Mouse (Mus musculus) olfactory bulb, adult 2 months (tissue): Measurements from ENCODE around the gene Iqcj. TPM values are rescaled to one million over a fixed set of nuclear protein-coding genes. Genes with fewer than 3 reads are reported as not detected.
"Not testable (repeated sequence)": the region's sequence is repeated elsewhere in the genome, so short reads cannot be mapped to it uniquely, and the experiment has no call there.

Experiments used
- H3K27ac ChIP-seq: fragments of 200-500 bp; 2 replicates; pipeline ENCODE4 v1.5.1; 2012; ENCODE audit warnings: low read depth, low read length; ENCODE audit not compliant: insufficient read depth
- H3K4me1 ChIP-seq: fragments of 200-500 bp; 2 replicates; pipeline ENCODE4 v1.6.1; 2012; ENCODE audit warnings: low read length; ENCODE audit not compliant: control insufficient read depth, insufficient read depth
- H3K4me3 ChIP-seq: fragments of 200-500 bp; 2 replicates; pipeline ENCODE4 v1.5.1; 2012; ENCODE audit warnings: mild to moderate bottlenecking, low read depth, low read length, moderate library complexity; ENCODE audit not compliant: insufficient read depth
- CTCF ChIP-seq: fragments of 200-500 bp; IDR thresholded peaks from 2 replicates; pipeline ENCODE4 v1.5.1; 2012; ENCODE audit warnings: low read depth, mild to moderate bottlenecking, low read length, moderate library complexity; ENCODE audit not compliant: insufficient read depth
- POLR2A ChIP-seq: fragments of 200-500 bp; IDR thresholded peaks from 2 replicates; pipeline ENCODE4 v1.6.1; 2012; ENCODE audit warnings: mild to moderate bottlenecking, low read depth, low read length, moderate library complexity; ENCODE audit not compliant: insufficient read depth
- WGBS: fragments of 180-500 bp; shearing (Covaris S2); methylation state at CpG from one replicate; pipeline ENCODE4 v1.1.7; 2018; 5-methylcytosine and 5-hydroxymethylcytosine counted together
- polyA plus RNA-seq: library from polyadenylated mRNA; stranded (reverse); fragments of >200 nt; gene quantifications from 2 replicates; pipeline ENCODE4 v1.2.4, GENCODE M21; 2012; ENCODE audit warnings: low replicate concordance; ENCODE audit not compliant: missing spikeins, insufficient read depth, insufficient read length

Gene Iqcj
- polyA plus RNA-seq, 1 experiment: not detected

- Histone ChIP-seq H3K4me3 (no peak overlapping the region), H3K4me1 (no peaks in the 10 kb centered on the region), H3K27ac (no peak overlapping the region)
- TF ChIP-seq POLR2A (no peak), CTCF (no peak)
- WGBS: 62% methylated on average over 13 of the region's 13 CpGs
These were observed 163.1 kb downstream of the Iqcj start for GRCm38 (mm10) chr3:68055071-68055470.

GRCm38 (mm10) chr3:68056373-68057275, 164.6 kb downstream of the Iqcj start:
- no peak overlapping the region for H3K27ac ChIP-seq
- 56% methylated on average over 23 of the region's 23 CpGs for WGBS
- peak; percentile 27; the same call in 1 of the 2 replicates for TF ChIP-seq CTCF
- no peak for TF ChIP-seq POLR2A
- no peaks in the 10 kb centered on the region for H3K4me1 ChIP-seq
- peak overlapping the region; percentile 20; the same call in 1 of the 2 replicates for H3K4me3 ChIP-seq

- WGBS: 52% methylated on average over 2 of the region's 2 CpGs
- TF ChIP-seq POLR2A (no peak), CTCF (no peak)
These were observed 167.3 kb downstream of the Iqcj start for GRCm38 (mm10) chr3:68059162-68059800.

GRCm38 (mm10) chr3:68064731-68065130, 172.7 kb downstream of the Iqcj start, which contains the start of gene Schip1:
TSS of gene Schip1 (plus strand) at chr3:68064802.
- H3K4me3 ChIP-seq: no peak within 1 kb of the TSS
- 54% methylated on average over 12 of the region's 12 CpGs for WGBS
- no peaks in the 10 kb centered on the region for H3K4me1 ChIP-seq
- TF ChIP-seq POLR2A: no peak
- no peak for TF ChIP-seq CTCF
- H3K27ac ChIP-seq: no peak within 1 kb of the TSS

More at GRCm38 (mm10) chr3:68059162-68059800, 167.3 kb downstream of the Iqcj start:
- Histone ChIP-seq H3K4me3 (no peak overlapping the region), H3K27ac (no peak overlapping the region), H3K4me1 (no peaks in the 10 kb centered on the region)

GRCm38 (mm10) chr3:68071395-68072386, 179.7 kb downstream of the Iqcj start:
- H3K4me1 ChIP-seq: no peaks in the 10 kb centered on the region
- no peak overlapping the region for H3K4me3 ChIP-seq
- TF ChIP-seq POLR2A: no peak
- no peak for TF ChIP-seq CTCF
- WGBS: 46% methylated on average over 9 of the region's 9 CpGs
- H3K27ac ChIP-seq: no peak overlapping the region

GRCm38 (mm10) chr3:68077406-68077805, 185.4 kb downstream of the Iqcj start:
- no peak overlapping the region for H3K27ac ChIP-seq
- H3K4me1 ChIP-seq: no peaks in the 10 kb centered on the region
- WGBS: 58% methylated on average over 4 of the region's 4 CpGs
- no peak overlapping the region for H3K4me3 ChIP-seq
- TF ChIP-seq POLR2A (no peak), CTCF (no peak)

GRCm38 (mm10) chr3:68085024-68085423, 193.0 kb downstream of the Iqcj start:
- Histone ChIP-seq H3K27ac (no peak overlapping the region), H3K4me3 (no peak overlapping the region), H3K4me1 (no peaks in the 10 kb centered on the region)
- WGBS: 71% methylated on average over 2 of the region's 2 CpGs
- TF ChIP-seq CTCF (no peak), POLR2A (no peak)

- no peak overlapping the region for H3K4me3 ChIP-seq
- TF ChIP-seq POLR2A (no peak), CTCF (no peak)
- H3K4me1 ChIP-seq: no peaks in the 10 kb centered on the region
- H3K27ac ChIP-seq: no peak overlapping the region
- WGBS: 89% methylated on average over 4 of the region's 4 CpGs
These were observed 200.1 kb downstream of the Iqcj start for GRCm38 (mm10) chr3:68092108-68092507.

GRCm38 (mm10) chr3:68096724-68097431, 204.9 kb downstream of the Iqcj start:
- TF ChIP-seq POLR2A (no peak), CTCF (no peak)
- WGBS: 56% methylated on average over 4 of the region's 4 CpGs
- Histone ChIP-seq H3K27ac (no peak overlapping the region), H3K4me3 (no peak overlapping the region), H3K4me1 (no peaks in the 10 kb centered on the region)

GRCm38 (mm10) chr3:68099561-68099960, 207.5 kb downstream of the Iqcj start:
- not testable (repeated sequence) for H3K4me3 ChIP-seq, H3K27ac ChIP-seq, H3K4me1 ChIP-seq
- 57% methylated on average over 6 of the region's 6 CpGs for WGBS
